Mouse (Mus musculus) kidney, embryonic 16.5 days (tissue): ENCODE measurements around the gene Iffo2. TPM values are rescaled to one million over a fixed set of nuclear protein-coding genes. Genes with fewer than 3 reads are reported as not detected.

Experiments
- ATAC-seq: fragments of 200-750 bp; cut with Nextera tagmentation; 2 replicates; pipeline ENCODE4 v1.8.0; 2017; ENCODE audit warnings: moderate TSS enrichment; ENCODE audit not compliant: low FRiP score, low TSS enrichment
- H3K27ac ChIP-seq: fragments of 300-500 bp; sonication (generic); 2 replicates; pipeline ENCODE4 v1.5.1; 2014; ENCODE audit warnings: low read length
- H3K27me3 ChIP-seq: fragments of 300-500 bp; sonication (generic); 2 replicates; pipeline ENCODE4 v1.6.1; 2014; ENCODE audit warnings: low read length, control low read depth, mixed read lengths; ENCODE audit not compliant: insufficient read depth
- H3K36me3 ChIP-seq: fragments of 300-500 bp; sonication (generic); 2 replicates; pipeline ENCODE4 v1.6.1; 2014; ENCODE audit warnings: low read length, control low read depth, mixed read lengths; ENCODE audit not compliant: insufficient read depth
- H3K4me1 ChIP-seq: fragments of 300-500 bp; sonication (generic); 2 replicates; pipeline ENCODE4 v1.6.1; 2014; ENCODE audit warnings: low read length, control low read depth, mixed read lengths; ENCODE audit not compliant: insufficient read depth
- H3K4me2 ChIP-seq: fragments of 300-500 bp; sonication (generic); replicated peaks from 2 replicates; pipeline ENCODE4 v1.6.1; 2014; ENCODE audit warnings: low read depth, low read length
- H3K4me3 ChIP-seq: fragments of 300-500 bp; sonication (generic); 2 replicates; pipeline ENCODE4 v1.5.1; 2014; ENCODE audit warnings: mild to moderate bottlenecking, low read length
- H3K9ac ChIP-seq: fragments of 300-500 bp; sonication (generic); replicated peaks from 2 replicates; pipeline ENCODE4 v1.6.1; 2014; ENCODE audit warnings: low read length
- H3K9me3 ChIP-seq: fragments of 300-500 bp; sonication (generic); 2 replicates; pipeline ENCODE4 v1.6.1; 2016; ENCODE audit warnings: low read length, control low read depth
- WGBS: fragments of 180-500 bp; shearing (Covaris S2); extraction: QIAGEN DNeasy Blood & Tissue Kit; methylation state at CpG from one replicate; pipeline ENCODE4 v1.1.7; 2014; 5-methylcytosine and 5-hydroxymethylcytosine counted together
- polyA plus RNA-seq: library from polyadenylated mRNA; unstranded; fragments of >200 nt; fragmentation: Nextera tagmentation; extraction: Ambion mirVana; gene quantifications from 2 replicates; pipeline ENCODE4 v1.2.1, GENCODE M21; 2015

Iffo2 gene
- polyA plus RNA-seq, 1 experiment from 2014 or later: 3.7 TPM

- Histone ChIP-seq H3K27ac (no peak overlapping the region), H3K27me3 (no peaks in the 10 kb centered on the region), H3K9me3 (no peaks in the 10 kb centered on the region), H3K4me1 (peaks cover 71% of the 10 kb centered on the region), H3K36me3 (no peaks in the 10 kb centered on the region), H3K4me2 (peak overlapping the region; percentile 96), H3K4me3 (peak overlapping the region; percentile 63), H3K9ac (peak overlapping the region; percentile 83)
- ATAC-seq: no peak
- 59% methylated on average over 7 of the region's 7 CpGs for WGBS
Observed at GRCm38 (mm10) chr4:139577006-139577405, 46.7 kb downstream of the Iffo2 start.

- ATAC-seq: no peak
- Histone ChIP-seq H3K4me1 (peaks cover 83% of the 10 kb centered on the region), H3K27me3 (no peaks in the 10 kb centered on the region), H3K4me3 (0 out of 2 replicates have a peak overlapping the region, but pooled peaks have one; percentile 15), H3K4me2 (peak overlapping the region; percentile 49), H3K9ac (peak overlapping the region; percentile 56; the same call in 1 of the 2 replicates), H3K27ac (no peak overlapping the region), H3K36me3 (no peaks in the 10 kb centered on the region), H3K9me3 (no peaks in the 10 kb centered on the region)
- 81% methylated on average over 8 of the region's 8 CpGs for WGBS
Observed at GRCm38 (mm10) chr4:139578389-139578788, 48.0 kb downstream of the Iffo2 start.

DNA sequence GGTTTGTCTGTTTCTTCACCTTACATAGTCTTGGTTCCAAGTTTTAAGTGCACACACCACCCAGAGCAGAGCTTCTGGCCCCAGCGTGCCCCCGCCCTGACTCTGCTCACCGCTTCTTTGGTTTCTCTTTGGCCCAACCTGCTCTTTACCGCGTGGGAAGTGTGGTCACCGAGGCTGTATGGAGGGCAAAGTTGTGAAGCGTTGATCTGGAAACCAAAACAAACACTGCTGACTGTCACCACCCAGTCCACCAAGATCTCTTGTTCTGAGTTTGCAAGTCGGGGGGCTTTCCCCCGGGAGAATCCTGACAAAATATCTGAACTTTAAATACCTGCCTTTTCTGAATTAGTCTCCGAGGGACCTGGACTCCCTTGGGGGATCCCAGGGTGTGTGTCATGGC is 48.7 kb downstream of the Iffo2 start:
- ATAC-seq: no peak
- Histone ChIP-seq H3K9me3 (no peaks in the 10 kb centered on the region), H3K9ac (peak overlapping the region; percentile 56), H3K4me2 (peak overlapping the region; percentile 49), H3K27me3 (no peaks in the 10 kb centered on the region), H3K36me3 (no peaks in the 10 kb centered on the region), H3K4me3 (0 out of 2 replicates have a peak overlapping the region, but pooled peaks have one; percentile 15), H3K4me1 (peaks cover 84% of the 10 kb centered on the region), H3K27ac (peak overlapping the region; percentile 94)
- WGBS: 19% methylated on average over 10 of the region's 10 CpGs

DNA sequence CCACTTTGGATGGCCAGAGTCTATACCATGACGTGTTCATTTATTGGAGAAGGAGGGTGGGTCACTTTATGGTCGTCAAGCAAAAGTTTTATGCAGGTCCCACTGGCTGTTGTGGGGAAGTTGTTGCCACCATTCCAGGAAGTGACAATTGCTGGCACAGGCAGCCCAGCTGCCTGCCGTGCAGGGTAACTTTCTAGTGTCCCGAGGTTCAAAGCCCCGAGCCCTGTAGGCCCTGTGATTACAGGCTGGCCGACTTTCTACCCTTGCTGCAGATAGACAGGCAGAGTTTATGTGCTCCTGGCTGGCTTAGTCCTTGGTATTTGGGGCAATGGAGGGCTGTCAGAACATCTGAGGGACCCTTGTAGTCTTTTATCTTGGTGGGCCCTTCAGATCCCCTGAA is 49.1 kb downstream of the Iffo2 start:
- H3K4me2 ChIP-seq: peak overlapping the region; percentile 49
- H3K27ac ChIP-seq: peak overlapping the region; percentile 94
- peaks cover 88% of the 10 kb centered on the region for H3K4me1 ChIP-seq
- H3K9ac ChIP-seq: peak overlapping the region; percentile 56
- no peaks in the 10 kb centered on the region for H3K36me3 ChIP-seq
- no peaks in the 10 kb centered on the region for H3K27me3 ChIP-seq
- 29% methylated on average over 6 of the region's 6 CpGs for whole genome bisulfite sequencing
- no peaks in the 10 kb centered on the region for H3K9me3 ChIP-seq
- H3K4me3 ChIP-seq: no peak overlapping the region
- ATAC-seq: no peak

DNA sequence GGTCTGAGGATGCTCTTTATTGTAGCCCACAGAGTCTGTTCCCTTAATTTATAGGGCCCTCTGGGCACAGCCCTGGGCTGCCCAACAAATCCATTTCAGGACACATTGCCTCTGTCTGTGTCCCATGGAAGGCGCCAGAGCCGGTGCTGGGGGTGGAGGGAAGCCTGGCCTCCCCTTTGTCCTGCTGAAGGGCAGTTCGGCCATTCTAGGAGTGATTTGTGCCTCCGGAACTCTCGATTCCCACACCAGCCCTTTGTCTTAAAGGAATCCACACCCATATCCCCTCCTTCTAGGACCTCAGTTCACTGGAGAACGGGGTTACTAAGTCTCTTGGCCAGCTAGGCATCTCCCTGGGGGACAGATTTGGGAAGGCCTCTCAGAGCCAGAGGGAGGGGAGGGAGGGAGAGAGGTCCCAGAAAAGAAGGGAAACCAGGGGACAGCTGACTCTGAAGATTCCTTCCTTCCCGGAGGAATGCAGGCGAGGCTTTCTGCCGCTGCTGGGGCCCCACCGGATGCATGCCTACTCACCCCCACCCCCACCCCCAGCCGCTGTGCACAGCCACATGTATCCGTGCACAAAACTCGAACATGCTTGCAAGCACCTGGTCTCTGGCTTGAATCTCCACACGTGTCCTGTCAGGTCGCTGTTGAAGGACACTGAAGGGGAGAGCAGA is 50.5 kb downstream of the Iffo2 start:
- H3K36me3 ChIP-seq: no peaks in the 10 kb centered on the region
- peaks cover 98% of the 10 kb centered on the region for H3K4me1 ChIP-seq
- H3K27me3 ChIP-seq: no peaks in the 10 kb centered on the region
- peak; percentile 78 for ATAC-seq
- peak overlapping the region; percentile 49 for H3K4me2 ChIP-seq
- H3K4me3 ChIP-seq: peak overlapping the region; percentile 18
- peak overlapping the region; percentile 56 for H3K9ac ChIP-seq
- 3% methylated on average over 15 of the region's 15 CpGs for WGBS
- no peaks in the 10 kb centered on the region for H3K9me3 ChIP-seq
- peak overlapping the region; percentile 94 for H3K27ac ChIP-seq

DNA sequence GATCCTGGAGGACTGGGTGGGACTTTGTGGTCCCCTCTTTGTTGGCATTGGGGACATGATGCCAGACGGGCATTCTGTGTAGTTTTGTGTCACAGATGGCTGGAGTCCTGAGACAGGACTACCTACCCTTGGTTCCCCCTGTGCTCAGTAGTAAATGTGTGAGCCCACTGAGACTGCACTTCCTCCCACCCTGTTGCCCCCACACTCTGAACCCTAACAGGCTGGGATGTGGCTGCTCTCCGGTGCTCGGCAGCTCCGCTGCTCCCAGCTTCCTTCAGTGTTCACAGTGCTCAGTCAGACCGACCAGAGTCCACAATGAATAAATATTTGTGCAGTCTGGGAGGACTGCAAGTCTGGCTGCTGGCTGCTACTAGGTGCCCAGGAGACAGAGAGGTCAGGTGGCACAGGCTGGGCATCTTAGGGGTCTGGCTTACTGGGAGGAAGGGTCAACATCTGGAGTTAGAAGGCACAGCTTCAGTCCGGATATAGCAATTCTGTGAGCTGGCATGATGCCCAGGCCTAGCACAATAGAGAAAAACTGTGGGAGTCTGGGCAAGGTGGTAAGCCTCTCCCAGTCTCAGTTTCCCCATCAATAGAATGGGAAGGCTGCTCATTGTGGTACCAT is 51.2 kb downstream of the Iffo2 start:
- no peaks in the 10 kb centered on the region for H3K36me3 ChIP-seq
- 4% methylated on average over 6 of the region's 6 CpGs for WGBS
- ATAC-seq: peak; percentile 40
- H3K9ac ChIP-seq: peak overlapping the region; percentile 56
- no peaks in the 10 kb centered on the region for H3K9me3 ChIP-seq
- H3K4me1 ChIP-seq: peaks cover 98% of the 10 kb centered on the region
- H3K4me2 ChIP-seq: peak overlapping the region; percentile 49
- peak overlapping the region; percentile 94 for H3K27ac ChIP-seq
- H3K27me3 ChIP-seq: no peaks in the 10 kb centered on the region
- peak overlapping the region; percentile 18 for H3K4me3 ChIP-seq

DNA sequence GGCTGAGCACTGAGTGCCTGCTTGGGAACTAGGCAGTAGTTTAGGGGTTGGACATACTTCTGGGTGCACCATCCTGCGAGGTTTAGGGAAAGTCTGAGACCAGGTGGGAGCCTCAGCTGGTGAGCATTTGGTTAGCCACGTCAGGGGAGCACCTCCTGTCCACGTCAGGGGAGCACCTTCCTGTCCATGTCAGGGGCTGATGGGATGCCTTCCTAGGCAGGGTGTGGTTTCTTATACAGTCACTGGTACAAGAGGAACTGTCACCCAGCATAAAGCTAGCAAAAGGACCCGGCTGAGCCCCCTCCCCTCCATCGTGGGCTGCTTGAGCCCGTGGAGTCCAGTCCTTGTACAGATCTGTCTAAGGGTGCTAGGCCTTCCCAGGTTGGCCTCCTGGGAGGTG is 52.0 kb downstream of the Iffo2 start:
- H3K9ac ChIP-seq: no peak overlapping the region
- H3K36me3 ChIP-seq: no peaks in the 10 kb centered on the region
- no peak overlapping the region for H3K4me3 ChIP-seq
- no peak overlapping the region for H3K4me2 ChIP-seq
- no peak for ATAC-seq
- H3K27ac ChIP-seq: peak overlapping the region; percentile 94
- 78% methylated on average over 6 of the region's 6 CpGs for WGBS
- H3K27me3 ChIP-seq: no peaks in the 10 kb centered on the region
- peaks cover 96% of the 10 kb centered on the region for H3K4me1 ChIP-seq
- no peaks in the 10 kb centered on the region for H3K9me3 ChIP-seq

- Histone ChIP-seq H3K4me1 (peaks cover 96% of the 10 kb centered on the region), H3K4me3 (no peak overlapping the region), H3K27ac (no peak overlapping the region), H3K4me2 (no peak overlapping the region), H3K9ac (no peak overlapping the region), H3K36me3 (no peaks in the 10 kb centered on the region), H3K27me3 (no peaks in the 10 kb centered on the region), H3K9me3 (no peaks in the 10 kb centered on the region)
- WGBS: 69% methylated on average over 3 of the region's 3 CpGs
- ATAC-seq: no peak
Observed at GRCm38 (mm10) chr4:139582903-139583302, 52.6 kb downstream of the Iffo2 start.

DNA sequence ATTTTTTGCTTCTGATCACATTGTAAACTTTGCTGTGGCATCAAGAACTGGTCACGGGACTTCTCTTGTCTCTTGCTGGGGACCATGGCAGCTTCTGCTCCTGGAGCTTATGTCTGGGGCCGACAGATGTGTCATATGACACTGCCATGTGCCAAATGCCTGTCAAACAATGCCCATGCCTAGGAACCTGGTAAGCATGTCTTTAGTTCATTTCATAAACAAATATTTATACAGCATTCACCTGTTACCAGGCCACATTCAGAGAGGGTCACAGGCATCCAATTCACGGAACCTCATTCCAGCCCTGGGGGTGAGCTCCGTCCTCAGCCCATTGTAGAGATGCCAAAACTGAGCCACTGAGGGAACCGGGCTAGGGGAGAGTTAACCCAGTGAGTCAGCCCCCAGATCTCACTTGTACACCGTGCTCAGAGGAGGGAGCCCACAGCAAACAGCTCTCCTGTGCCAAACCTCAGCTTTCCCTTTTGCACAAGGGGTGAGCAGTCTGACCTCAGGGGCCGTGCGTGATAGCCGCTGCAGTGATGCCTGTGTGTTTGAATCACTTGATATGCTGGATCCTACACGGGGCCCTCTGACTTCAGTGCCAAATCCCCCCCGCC is 53.4 kb downstream of the Iffo2 start:
- Histone ChIP-seq H3K36me3 (no peaks in the 10 kb centered on the region), H3K27me3 (no peaks in the 10 kb centered on the region), H3K27ac (no peak overlapping the region), H3K4me2 (no peak overlapping the region), H3K4me3 (no peak overlapping the region), H3K9me3 (no peaks in the 10 kb centered on the region), H3K9ac (no peak overlapping the region), H3K4me1 (peaks cover 91% of the 10 kb centered on the region)
- ATAC-seq: no peak
- 73% methylated on average over 11 of the region's 11 CpGs for WGBS

DNA sequence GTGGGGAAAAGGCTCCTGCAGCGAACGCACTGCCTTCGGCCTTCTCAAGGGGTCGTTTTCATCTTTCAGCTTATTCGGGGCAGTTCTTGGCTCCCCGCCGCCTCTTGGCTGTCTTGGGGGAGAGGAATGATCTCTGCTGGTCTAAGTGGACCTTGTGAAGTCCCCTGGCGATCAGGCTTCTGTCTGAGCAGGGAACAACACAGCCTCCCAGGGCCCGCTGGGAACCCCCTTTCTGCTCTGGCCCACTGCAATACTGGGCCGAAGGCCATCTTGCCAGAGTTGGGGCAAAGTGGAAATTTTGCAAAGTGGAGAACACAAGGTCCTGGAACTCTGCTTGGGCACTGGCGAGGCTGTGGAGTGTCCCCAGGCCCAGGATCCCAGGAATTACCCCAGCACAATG is 54.4 kb downstream of the Iffo2 start:
- no peak overlapping the region for H3K4me3 ChIP-seq
- H3K27me3 ChIP-seq: no peaks in the 10 kb centered on the region
- H3K27ac ChIP-seq: peak overlapping the region; percentile 25; the same call in 1 of the 2 replicates
- no peak for ATAC-seq
- no peaks in the 10 kb centered on the region for H3K36me3 ChIP-seq
- 72% methylated on average over 11 of the region's 11 CpGs for WGBS
- H3K9me3 ChIP-seq: no peaks in the 10 kb centered on the region
- H3K4me1 ChIP-seq: peaks cover 86% of the 10 kb centered on the region
- peak overlapping the region; percentile 10; the same call in 1 of the 2 replicates for H3K9ac ChIP-seq
- H3K4me2 ChIP-seq: no peak overlapping the region
